Mouse (Mus musculus) embryo, embryonic 11 days (tissue): Measurements from ENCODE around the gene Trak1.

ENCODE experiments used
- DNase-seq: peaks from one replicate; pipeline ENCODE4 v3.0.0-alpha.2; 2015

Trak1 gene

GRCm38 (mm10) chr9:121505346-121505745 is 208.0 kb downstream of the Trak1 start:
- no peak for DNase-seq

- no peak for DNase-seq
Measured at GRCm38 (mm10) chr9:121506478-121507180, 209.3 kb downstream of the Trak1 start.

GRCm38 (mm10) chr9:121511911-121512310 is 214.6 kb downstream of the Trak1 start:
- no peak for DNase-seq

- DNase-seq, result no peak
Measured at GRCm38 (mm10) chr9:121514462-121514861, 217.2 kb downstream of the Trak1 start.

- no peak for DNase-seq
Measured at GRCm38 (mm10) chr9:121520047-121520446, 222.7 kb downstream of the Trak1 start.
